Mouse (Mus musculus): ENCODE data around the gene S100pbp.

GRCm38 (mm10) chr4:129130755-129131303 lies 58.7 kb downstream of the S100pbp start:
- no peak for TF ChIP-seq CTCF (IDR thresholded peaks at IDR 0.05; ENCODE audit: low read depth)
- TF ChIP-seq EP300 (optimal IDR thresholded peaks at IDR 0.05) = no peak
